Mouse (Mus musculus) naive thymus-derived CD4-positive, alpha-beta T cell, adult 2 months (primary cell): ENCODE data around the gene Tnik.

ENCODE experiments used
- DNase-seq: peaks from one replicate; pipeline ENCODE4 v3.0.0-alpha.2; 2011; ENCODE audit warnings: low read depth

The Tnik gene

GRCm38 (mm10) chr3:28721218-28721617, 458.2 kb downstream of the Tnik start:
- no peak for DNase-seq

GRCm38 (mm10) chr3:28721838-28722237, 458.8 kb downstream of the Tnik start:
- DNase-seq, result no peak

- DNase-seq, result no peak
Observed at GRCm38 (mm10) chr3:28722531-28722930, 459.5 kb downstream of the Tnik start.

GRCm38 (mm10) chr3:28723534-28723933, 460.5 kb downstream of the Tnik start:
- no peak for DNase-seq

GRCm38 (mm10) chr3:28725203-28725602, 462.2 kb downstream of the Tnik start:
- no peak for DNase-seq
